ENCODE assay signal across 33 mouse cellular contexts in genomic region chr17:73381681-73382080, GRCm38 (mm10). TPM values are rescaled to one million over a fixed set of nuclear protein-coding genes. Genes with fewer than 3 reads are reported as not detected.
DNase-seq lines count a peak whose midpoint lies in the region; TF ChIP-seq lines count a peak whose summit lies in the region.
"Had no signal": no experiment of that assay in that cellular context is flagged by ENCODE, and none has a peak within 500 bp of the region (broad histone marks: within the 10 kb centered on the region; RNA-seq: fewer than 3 reads in every experiment).

No protein-coding gene starts in this region.

- no peaks in the 10 kb centered on the region for H3K36me3 ChIP-seq in heart, adult 2 months (ENCODE audit: control insufficient read depth, insufficient read depth, low read length)
- H3K36me3 ChIP-seq: embryonic facial prominence, embryonic 12.5 days; embryonic facial prominence, embryonic 15.5 days; forebrain, embryonic 12.5 days; forebrain, embryonic 15.5 days; heart, embryonic 10.5 days; heart, embryonic 13.5 days had no signal

- TF ChIP-seq EP300 in heart, adult 2 months (IDR thresholded peaks at IDR 0.05; ENCODE audit: insufficient read depth, low read depth, low read length) = no peak

- peak overlapping the region; percentile 47; the same call in 1 of the 2 replicates for H3K27ac ChIP-seq in layer of hippocampus, adult 2 months
- no peak overlapping the region for H3K27ac ChIP-seq in heart, adult 2 months
- H3K27ac ChIP-seq: embryonic facial prominence, embryonic 12.5 days; embryonic facial prominence, embryonic 15.5 days; forebrain, embryonic 12.5 days; forebrain, embryonic 15.5 days; heart, embryonic 10.5 days; heart, embryonic 13.5 days; hindbrain, embryonic 14.5 days; hindbrain, postnatal 0 days had no signal

- WGBS in heart, adult 2 months = 92% methylated on average over 3 of the region's 3 CpGs

- no peaks in the 10 kb centered on the region for H3K4me1 ChIP-seq in heart, adult 2 months (ENCODE audit: control insufficient read depth, insufficient read depth, low read length)
- H3K4me1 ChIP-seq: embryonic facial prominence, embryonic 12.5 days; embryonic facial prominence, embryonic 15.5 days; forebrain, embryonic 12.5 days; forebrain, embryonic 15.5 days; heart, embryonic 10.5 days; heart, embryonic 13.5 days had no signal

- H3K27me3 ChIP-seq in heart, adult 2 months (ENCODE audit: control insufficient read depth, insufficient read depth, low read length) = no peaks in the 10 kb centered on the region
- H3K27me3 ChIP-seq: embryonic facial prominence, embryonic 12.5 days; embryonic facial prominence, embryonic 15.5 days; forebrain, embryonic 12.5 days; forebrain, embryonic 15.5 days; heart, embryonic 13.5 days had no signal

- intact Hi-C loops in left cerebral cortex, postnatal 4 days (cut with DNase I) = no loop called here
- intact Hi-C loops in heart, adult 2 months (cut with DNase I) = no loop called here

- DNase-seq in layer of hippocampus, adult 11-12 months (ENCODE audit: low spot score) = peak; percentile 63
- no peak for DNase-seq in layer of hippocampus, postnatal 10 days (ENCODE audit: low spot score in 2 of 2)
- DNase-seq in layer of hippocampus, adult 2 months (ENCODE audit: low spot score in 2 of 2) = peak; percentile 62 to 80
- peak; percentile 73 for DNase-seq in layer of hippocampus, adult 9-11 months
- no peak for DNase-seq in left cerebral cortex, postnatal 4 days
- DNase-seq in heart, adult 2 months = no peak
- DNase-seq: adrenal gland, postnatal 10 days; adrenal gland, postnatal 36 days; cerebellum, adult 11 months; cerebellum, adult 2 months; cerebellum, adult 9-11 months; cerebellum, postnatal 25 days; gastrocnemius, postnatal 25 days; heart, adult 18-20 months; heart, postnatal 14 days; heart, postnatal 4 days had no signal

- H3K4me3 ChIP-seq in layer of hippocampus, adult 2 months = no peak overlapping the region
- H3K4me3 ChIP-seq in heart, adult 2 months = no peak overlapping the region
- H3K4me3 ChIP-seq: embryonic facial prominence, embryonic 12.5 days; embryonic facial prominence, embryonic 15.5 days; forebrain, embryonic 12.5 days; forebrain, embryonic 15.5 days; heart, embryonic 10.5 days; heart, embryonic 13.5 days had no signal

- no peak for TF ChIP-seq CTCF in layer of hippocampus, adult 2 months (conservative IDR thresholded peaks at IDR 0.05)
- no peak for TF ChIP-seq CTCF in heart, adult 2 months (IDR thresholded peaks at IDR 0.05)

- no peak for TF ChIP-seq POLR2A in heart, adult 2 months (IDR thresholded peaks at IDR 0.05; ENCODE audit: insufficient read depth, low read depth, low read length)

- H3K9ac ChIP-seq in heart, adult 2 months (ENCODE audit: low read depth, low read length) = no peak overlapping the region
- H3K9ac ChIP-seq: embryonic facial prominence, embryonic 12.5 days; embryonic facial prominence, embryonic 15.5 days; forebrain, embryonic 12.5 days; forebrain, embryonic 15.5 days; heart, embryonic 13.5 days; hindbrain, embryonic 14.5 days had no signal

- H3K79me2 ChIP-seq in heart, adult 2 months (replicated peaks; ENCODE audit: control insufficient read depth, insufficient read depth, low read length) = no peaks in the 10 kb centered on the region

RNA-seq across cellular contexts. Expression of gene Capn13, which starts 19.0 kb away (rescaled TPM):
- not detected for total RNA-seq in layer of hippocampus, postnatal 10 days (2021)
- not detected for total RNA-seq in layer of hippocampus, adult 2 months (2021)
- total RNA-seq in left cerebral cortex, postnatal 4 days (2021) = not detected
- total RNA-seq in heart, adult 2 months (2021) = not detected
- 0.16 TPM in 1 of 2 replicates, not detected in the other for polyA plus RNA-seq in heart, adult 2 months (2012; rRNA removed)
- total RNA-seq: adrenal gland, postnatal 10 days; adrenal gland, postnatal 36 days; common myeloid progenitor, adult 5-6 weeks; gastrocnemius, adult 8-10 months; gastrocnemius, postnatal 25 days; heart, adult 18-20 months; heart, postnatal 14 days; heart, postnatal 4 days; MEL had no signal
- polyA plus RNA-seq: activated CD4-positive, CD25-positive, alpha-beta regulatory T cell, adult 4 months; C2C12; embryonic facial prominence, embryonic 12.5 days; forebrain, embryonic 12.5 days; forebrain, embryonic 15.5 days; frontal cortex, adult 2 months; heart, embryonic 10.5 days; heart, embryonic 13.5 days; heart, embryonic 16.5 days; hindbrain, embryonic 11.5 days; inflammation-experienced regulatory T-cells, adult 6 months had no signal

Comparison
In these comparisons a context has a peak if more than half of its experiments do, and no peak if none do; other contexts are left out.
1. DNase-seq: peak in layer of hippocampus, adult 11-12 months (single experiment), layer of hippocampus, adult 2 months (2 of 2) and layer of hippocampus, adult 9-11 months (single experiment); none in layer of hippocampus, postnatal 10 days (0 of 2), left cerebral cortex, postnatal 4 days (single experiment) and heart, adult 2 months (0 of 2).